Mouse (Mus musculus) forebrain, embryonic 16.5 days (tissue): ENCODE results near the gene Tcf20. TPM values are rescaled to one million over a fixed set of nuclear protein-coding genes. Genes with fewer than 3 reads are reported as not detected.

Experiments
- ATAC-seq: fragments of 200-750 bp; cut with Nextera tagmentation; 2 replicates; pipeline ENCODE4 v1.8.0; 2017; ENCODE audit warnings: mild to moderate bottlenecking, moderate library complexity
- H3K27ac ChIP-seq: fragments of 300-500 bp; sonication (generic); 2 replicates; pipeline ENCODE4 v1.5.1; 2014; ENCODE audit warnings: low read length, control low read depth
- H3K27me3 ChIP-seq: fragments of 300-500 bp; sonication (generic); replicated peaks from 2 replicates; pipeline ENCODE4 v1.6.1; 2014; ENCODE audit warnings: low read length; ENCODE audit not compliant: control insufficient read depth, insufficient read depth
- H3K36me3 ChIP-seq: fragments of 300-500 bp; sonication (generic); 2 replicates; pipeline ENCODE4 v1.6.1; 2014; ENCODE audit not compliant: control insufficient read depth, insufficient read depth
- H3K4me1 ChIP-seq: fragments of 300-500 bp; sonication (generic); replicated peaks from 2 replicates; pipeline ENCODE4 v1.6.1; 2014; ENCODE audit warnings: low read length; ENCODE audit not compliant: control insufficient read depth, insufficient read depth
- H3K4me2 ChIP-seq: fragments of 300-500 bp; sonication (generic); 2 replicates; pipeline ENCODE4 v1.6.1; 2014; ENCODE audit warnings: mild to moderate bottlenecking, low read length, control low read depth
- H3K4me3 ChIP-seq: fragments of 300-500 bp; sonication (generic); replicated peaks from 2 replicates; pipeline ENCODE4 v1.5.1; 2014; ENCODE audit warnings: mild to moderate bottlenecking, low read length, control low read depth
- H3K9ac ChIP-seq: fragments of 300-500 bp; sonication (generic); replicated peaks from 2 replicates; pipeline ENCODE4 v1.6.1; 2014; ENCODE audit warnings: low read depth, low read length, control low read depth
- H3K9me3 ChIP-seq: fragments of 300-500 bp; sonication (generic); 2 replicates; pipeline ENCODE4 v1.6.1; 2016; ENCODE audit warnings: low read length; ENCODE audit not compliant: control insufficient read depth
- WGBS: fragments of 180-500 bp; shearing (Covaris S2); extraction: QIAGEN DNeasy Blood & Tissue Kit; methylation state at CpG from one replicate; pipeline ENCODE4 v1.1.7; 2014; 5-methylcytosine and 5-hydroxymethylcytosine counted together
- polyA plus RNA-seq: library from polyadenylated mRNA; unstranded; fragments of >200 nt; fragmentation: Nextera tagmentation; extraction: Ambion mirVana; gene quantifications from 2 replicates; pipeline ENCODE4 v1.2.1, GENCODE M21; 2015

The Tcf20 gene
- 18.3 and 18.6 TPM in 2 replicates for polyA plus RNA-seq

DNA sequence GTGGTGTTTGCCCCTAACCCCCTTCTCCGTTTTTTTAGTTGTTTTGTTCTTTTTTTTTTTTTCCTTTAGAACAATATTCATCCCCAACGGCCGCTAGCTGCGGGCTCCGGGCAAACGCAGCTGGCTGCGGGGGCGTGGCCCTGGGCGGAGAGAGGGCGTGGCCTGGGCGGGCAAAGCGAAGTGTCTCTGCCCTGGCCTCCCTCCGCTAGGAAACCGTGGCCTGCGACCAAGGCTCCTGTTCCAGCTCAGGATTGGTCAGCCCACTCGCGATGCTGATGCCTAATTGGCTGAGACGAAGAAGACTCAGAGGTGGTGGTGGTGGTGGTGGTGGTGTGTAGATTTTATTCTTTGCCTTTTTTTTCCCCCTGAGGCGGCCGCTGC lies at the start of gene Tcf20:
Tcf20 (minus strand) TSS at position 141 of the 381 bp plus-strand sequence.
- Histone ChIP-seq H3K4me1 (peaks cover 68% of the 10 kb centered on the region), H3K27ac (peak within 1 kb of the TSS; percentile 22; the same call in 1 of the 2 replicates), H3K9me3 (no peaks in the 10 kb centered on the region), H3K27me3 (no peaks in the 10 kb centered on the region; the same call in 1 of the 2 replicates), H3K4me3 (peak within 1 kb of the TSS; percentile 48), H3K9ac (peak within 1 kb of the TSS; percentile 57), H3K36me3 (no peaks in the 10 kb centered on the region), H3K4me2 (peak within 1 kb of the TSS; percentile 79)
- ATAC-seq = peak; percentile 68
- under 1% methylated on average over 20 of the region's 20 CpGs for WGBS

DNA sequence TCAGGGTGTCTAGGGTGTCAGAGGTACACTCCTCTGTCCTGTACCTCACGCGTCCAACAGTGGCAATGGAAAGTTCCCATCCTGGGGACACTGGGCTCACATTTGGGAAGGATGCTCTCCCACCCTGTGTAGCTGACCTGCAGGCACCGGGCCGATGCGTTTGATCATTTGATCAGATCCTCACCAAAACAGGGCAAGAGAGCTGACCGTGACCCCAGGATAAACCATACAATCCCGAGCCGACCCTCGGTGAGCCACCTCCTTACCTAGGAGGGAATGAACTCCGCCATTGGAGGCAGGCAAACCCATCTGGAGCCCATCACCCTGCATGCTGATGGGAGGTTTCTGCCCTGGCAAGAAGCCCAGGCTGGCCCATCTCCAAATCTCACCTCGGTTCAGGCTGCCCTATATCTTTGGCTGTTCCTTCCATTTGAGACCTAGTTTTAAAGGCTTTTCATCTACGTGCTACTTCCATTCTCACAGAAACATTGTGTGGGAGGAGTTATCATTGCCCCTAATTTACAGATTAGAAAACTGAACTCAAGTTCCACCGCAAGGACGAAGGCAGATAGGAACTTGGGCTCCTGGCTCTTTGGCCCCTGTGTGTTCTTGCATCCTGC lies 49.3 kb upstream of the Tcf20 start:
- ATAC-seq = peak; percentile 26; the same call in 1 of the 2 replicates
- no peaks in the 10 kb centered on the region for H3K36me3 ChIP-seq
- peaks cover 48% of the 10 kb centered on the region for H3K4me1 ChIP-seq
- 54% methylated on average over 14 of the region's 14 CpGs for WGBS
- H3K9me3 ChIP-seq = no peaks in the 10 kb centered on the region
- no peak overlapping the region for H3K27ac ChIP-seq
- no peak overlapping the region for H3K4me2 ChIP-seq
- H3K27me3 ChIP-seq = no peaks in the 10 kb centered on the region
- H3K9ac ChIP-seq = no peak overlapping the region
- no peak overlapping the region for H3K4me3 ChIP-seq

DNA sequence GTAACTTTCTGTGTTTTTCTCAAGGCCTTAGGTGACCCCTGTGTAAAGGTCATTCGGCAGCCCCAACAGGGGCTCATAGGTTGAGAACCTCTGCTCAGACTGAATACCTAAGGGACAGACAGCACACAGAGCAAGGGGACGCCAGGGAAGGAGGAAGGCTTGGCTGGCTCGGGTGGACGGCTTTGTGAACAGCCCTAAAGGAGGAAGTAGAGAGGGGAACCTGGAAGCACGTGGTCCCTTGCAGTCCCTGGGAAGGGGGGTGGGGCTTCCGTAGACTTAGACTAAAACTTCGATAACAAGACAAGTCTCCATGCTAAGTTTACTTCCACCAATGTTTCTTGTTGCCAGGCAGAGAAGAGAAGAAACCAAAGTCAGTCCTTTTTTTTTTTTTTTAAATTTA lies 48.4 kb upstream of the Tcf20 start:
- no peaks in the 10 kb centered on the region for H3K9me3 ChIP-seq
- no peak overlapping the region for H3K4me3 ChIP-seq
- H3K4me2 ChIP-seq = no peak overlapping the region
- H3K9ac ChIP-seq = no peak overlapping the region
- no peaks in the 10 kb centered on the region for H3K27me3 ChIP-seq
- 61% methylated on average over 7 of the region's 7 CpGs for WGBS
- ATAC-seq = no peak
- H3K27ac ChIP-seq = no peak overlapping the region
- no peaks in the 10 kb centered on the region for H3K36me3 ChIP-seq
- peaks cover 48% of the 10 kb centered on the region for H3K4me1 ChIP-seq

DNA sequence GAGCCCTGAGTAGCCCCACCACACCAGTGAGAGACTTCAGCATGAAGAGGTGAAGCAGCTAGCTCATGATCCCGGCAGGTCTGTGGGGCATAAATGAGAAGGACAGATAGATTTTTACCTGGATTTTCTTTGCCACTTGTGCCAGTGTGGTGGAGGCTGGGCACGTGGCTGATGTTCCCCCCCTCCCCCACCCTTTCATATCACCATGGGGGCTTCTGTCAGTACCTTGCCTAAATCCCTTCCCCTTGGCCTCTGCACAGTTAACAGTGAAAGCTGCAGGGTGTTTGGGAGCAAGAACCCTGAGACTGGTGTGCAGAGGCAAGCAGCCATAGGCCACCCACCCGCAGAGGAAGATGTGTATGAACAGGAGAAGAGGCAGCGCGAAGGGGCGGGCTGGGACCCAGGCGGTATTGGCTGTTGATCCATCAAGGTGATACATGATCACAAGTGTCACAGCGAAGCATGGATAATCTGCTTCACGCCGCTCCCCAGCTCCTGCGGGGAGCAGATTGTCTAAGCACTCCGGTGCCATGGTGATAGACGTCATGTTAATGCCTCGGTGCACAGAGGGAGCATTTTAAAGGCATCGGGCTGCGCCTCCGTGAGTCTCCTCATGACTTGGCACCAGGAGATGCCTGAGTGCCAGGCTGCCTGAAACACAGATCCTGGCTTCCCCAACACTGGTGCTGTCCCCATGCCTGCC lies 46.8 kb upstream of the Tcf20 start:
- no peaks in the 10 kb centered on the region for H3K36me3 ChIP-seq
- H3K4me3 ChIP-seq = peak overlapping the region; percentile 10; the same call in 1 of the 2 replicates
- peak overlapping the region; percentile 14 for H3K9ac ChIP-seq
- ATAC-seq = peak; percentile 82
- peaks cover 48% of the 10 kb centered on the region for H3K4me1 ChIP-seq
- H3K4me2 ChIP-seq = peak overlapping the region; percentile 33
- peak overlapping the region; percentile 74 for H3K27ac ChIP-seq
- no peaks in the 10 kb centered on the region for H3K27me3 ChIP-seq
- WGBS = 3% methylated on average over 17 of the region's 17 CpGs
- H3K9me3 ChIP-seq = no peaks in the 10 kb centered on the region

- Histone ChIP-seq H3K9ac (no peak within 1 kb of the TSS), H3K4me1 (peaks cover 47% of the 10 kb centered on the region), H3K9me3 (no peaks in the 10 kb centered on the region), H3K4me2 (no peak within 1 kb of the TSS), H3K4me3 (no peak within 1 kb of the TSS), H3K27ac (no peak within 1 kb of the TSS), H3K36me3 (no peaks in the 10 kb centered on the region), H3K27me3 (no peaks in the 10 kb centered on the region)
- 17% methylated on average over 17 of the region's 17 CpGs for WGBS
- no peak for ATAC-seq
Observed at GRCm38 (mm10) chr15:83032981-83033541, 45.4 kb upstream of the Tcf20 start, which contains the start of gene Nfam1. Nfam1 (minus strand) TSS chr15:83033306.

DNA sequence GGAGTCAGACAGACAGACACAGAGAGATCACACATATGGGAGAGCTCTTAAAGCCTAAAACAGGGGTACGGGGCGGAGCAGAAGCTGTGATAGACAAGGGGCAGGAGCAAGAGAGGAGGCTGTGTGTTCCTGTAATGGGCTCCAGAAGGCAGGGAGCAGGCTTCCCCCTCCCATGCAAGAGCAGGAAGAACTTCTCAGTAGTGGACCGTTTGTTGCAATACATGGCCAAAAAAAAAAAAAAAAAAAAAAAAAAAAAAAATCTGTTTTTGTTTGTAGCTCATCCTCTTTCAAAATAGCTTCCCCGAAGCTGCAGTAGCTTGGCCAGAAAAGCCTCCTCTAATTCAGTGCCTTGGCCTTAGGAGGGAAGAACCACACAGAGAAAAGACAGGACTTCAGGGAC lies 43.2 kb upstream of the Tcf20 start:
- Histone ChIP-seq H3K36me3 (no peaks in the 10 kb centered on the region), H3K9ac (no peak overlapping the region), H3K27me3 (0 out of 2 replicates have a peak, but pooled peaks cover 4% of the 10 kb centered on the region), H3K27ac (no peak overlapping the region), H3K4me1 (peaks cover 36% of the 10 kb centered on the region), H3K9me3 (no peaks in the 10 kb centered on the region), H3K4me2 (no peak overlapping the region), H3K4me3 (no peak overlapping the region)
- no peak for ATAC-seq
- 59% methylated on average over 4 of the region's 4 CpGs for WGBS

DNA sequence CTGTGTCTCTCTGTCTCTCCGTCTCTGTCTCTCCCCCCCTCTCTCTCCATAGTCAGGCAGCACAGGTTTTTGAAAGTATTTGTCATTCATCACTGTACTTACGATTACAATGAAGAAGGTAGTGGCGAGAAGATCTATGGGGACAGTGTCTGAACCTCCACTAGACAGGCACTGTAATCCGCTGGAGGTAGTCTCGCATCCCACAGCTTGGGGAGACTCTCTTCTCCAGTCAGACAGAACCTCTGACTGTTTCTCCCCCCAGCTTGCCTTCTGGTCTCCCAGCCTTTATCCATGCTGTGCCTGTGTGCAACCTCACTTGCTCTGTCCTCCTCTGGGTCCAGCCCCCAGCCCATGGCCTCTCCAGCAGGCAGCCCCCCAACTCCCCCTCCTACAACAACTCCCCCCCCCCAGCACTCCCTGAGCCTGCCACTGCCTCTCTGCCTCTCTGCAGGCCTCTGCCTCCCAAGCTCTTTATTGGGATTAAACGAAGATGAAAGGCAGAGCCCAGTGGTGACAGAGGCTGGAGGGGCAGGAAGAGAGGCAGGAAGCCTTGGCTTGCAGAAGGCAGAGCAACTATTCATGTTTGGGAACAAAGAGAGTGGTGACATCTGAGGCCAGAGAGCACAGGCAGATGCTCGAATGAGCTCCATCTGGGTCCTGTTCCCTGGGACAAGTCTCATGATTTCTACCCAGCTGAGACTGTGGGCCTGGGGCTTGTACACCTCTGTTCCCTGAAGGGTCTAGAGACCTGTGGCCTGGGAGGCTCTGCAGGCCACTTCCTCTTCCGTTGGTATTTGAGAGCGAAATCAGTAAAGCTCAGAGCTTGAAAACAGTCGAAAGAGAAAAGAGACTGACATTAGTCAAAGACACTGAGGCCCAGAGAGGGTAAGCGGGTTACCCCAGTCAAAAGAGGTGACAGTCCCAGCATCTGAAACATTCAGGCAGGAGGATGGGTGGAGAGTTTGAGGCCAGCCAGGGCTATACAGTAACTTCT lies 42.4 kb upstream of the Tcf20 start:
- 36% methylated on average over 11 of the region's 11 CpGs for WGBS
- Histone ChIP-seq H3K4me3 (no peak overlapping the region), H3K36me3 (no peaks in the 10 kb centered on the region), H3K9ac (no peak overlapping the region), H3K9me3 (no peaks in the 10 kb centered on the region), H3K27ac (no peak overlapping the region), H3K27me3 (0 out of 2 replicates have a peak, but pooled peaks cover 4% of the 10 kb centered on the region), H3K4me1 (peaks cover 41% of the 10 kb centered on the region), H3K4me2 (no peak overlapping the region)
- ATAC-seq = no peak

DNA sequence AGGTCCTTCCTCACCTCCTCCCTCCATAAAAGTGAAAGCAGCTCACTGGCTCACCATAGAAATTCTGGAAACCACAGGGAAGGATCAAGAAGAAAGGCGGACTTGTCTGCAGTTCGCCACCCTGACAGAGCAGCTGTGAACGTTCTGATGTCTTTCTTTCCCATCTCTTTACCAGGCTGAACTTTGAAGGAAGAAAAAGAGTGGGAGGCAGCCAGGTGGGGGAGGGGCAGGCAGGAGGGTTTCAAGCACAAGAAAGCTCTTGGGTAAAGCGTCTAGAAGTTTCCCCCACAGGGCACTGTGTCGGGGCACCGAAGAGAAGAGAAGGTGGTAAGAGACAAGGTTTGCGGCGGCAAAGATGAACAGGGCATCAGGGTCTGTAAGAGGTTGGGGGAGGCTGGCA lies 38.5 kb upstream of the Tcf20 start:
- no peak overlapping the region for H3K27ac ChIP-seq
- 48% methylated on average over 8 of the region's 8 CpGs for WGBS
- H3K36me3 ChIP-seq = no peaks in the 10 kb centered on the region

More for the DNA sequence above, 38.5 kb upstream of the Tcf20 start:
- Histone ChIP-seq H3K4me2 (no peak overlapping the region), H3K9ac (no peak overlapping the region), H3K27me3 (0 out of 2 replicates have a peak, but pooled peaks cover 4% of the 10 kb centered on the region), H3K4me1 (peaks cover 23% of the 10 kb centered on the region), H3K4me3 (no peak overlapping the region), H3K9me3 (no peaks in the 10 kb centered on the region)
- no peak for ATAC-seq
